Mouse (Mus musculus) skeletal muscle tissue, postnatal 0 days (tissue): ENCODE data around the gene Zfp106. TPM values are rescaled to one million over a fixed set of nuclear protein-coding genes. Genes with fewer than 3 reads are reported as not detected.

Experiments
- polyA plus RNA-seq: library from polyadenylated mRNA; unstranded; fragments of >200 nt; fragmentation: Nextera tagmentation; extraction: Ambion mirVana; gene quantifications from 2 replicates; pipeline ENCODE4 v1.2.1, GENCODE M21; 2015

Gene Zfp106
- 48.2 and 57.1 TPM in 2 replicates for polyA plus RNA-seq

DNA sequence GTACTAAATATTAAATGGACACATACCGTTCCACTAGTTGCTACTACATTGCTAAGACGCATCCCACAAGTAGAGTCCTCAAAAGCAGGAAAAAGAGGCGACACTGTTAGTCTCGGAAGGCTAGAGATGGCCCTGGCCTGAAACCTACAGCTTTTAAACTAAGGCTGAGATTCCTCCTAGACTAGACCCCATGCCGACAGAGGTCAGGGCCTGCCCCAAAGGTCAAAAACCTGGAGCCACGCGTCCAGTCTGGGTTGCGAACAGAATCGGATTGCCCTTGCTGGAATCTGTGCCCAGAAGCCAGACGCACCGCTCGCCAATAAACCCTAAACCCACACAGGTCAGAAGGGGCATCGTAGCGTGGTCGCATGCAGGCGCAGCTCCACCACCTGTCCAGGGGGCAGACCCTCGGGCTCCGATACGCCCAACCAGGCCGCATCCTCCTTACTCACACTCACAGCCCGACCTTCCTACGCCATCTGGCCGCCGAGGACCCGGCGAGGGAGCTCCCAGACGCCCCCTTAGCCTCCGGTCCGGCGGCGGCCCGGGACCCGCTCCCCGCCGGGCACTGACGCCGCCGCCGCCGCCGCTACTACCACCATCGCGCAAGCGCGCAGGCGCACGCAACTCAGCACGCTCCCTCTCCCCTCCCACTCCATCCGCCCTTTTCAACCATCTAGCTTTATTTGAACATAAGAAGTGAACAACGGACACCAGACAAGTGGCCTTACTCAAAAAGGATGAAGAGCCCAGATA is at the start of gene Zfp106:
Zfp106 (minus strand) TSS at position 609 of the 756 bp plus-strand sequence.

GRCm38 (mm10) chr2:120608830-120609723 is 45.4 kb upstream of the Zfp106 start, which contains the start of the genes Haus2 and Lrrc57:
Gene Haus2, plus strand, starts transcription at chr2:120609383.
Gene Lrrc57, minus strand, starts transcription at chr2:120609520.

GRCm38 (mm10) chr2:120566886-120567797 is 3.5 kb upstream of the Zfp106 start, which contains the start of gene Snap23:
Gene Snap23, plus strand, starts transcription at chr2:120567671.

Other genes with a start within 250 kb of the Zfp106 start
- 0.89 TPM in 1 of 2 replicates, not detected in the other for gene Pla2g4f, start 249.7 kb downstream of the Zfp106 start, polyA plus RNA-seq
- gene Vps39, start 210.7 kb downstream of the Zfp106 start, polyA plus RNA-seq: 9.6 and 10.0 TPM in 2 replicates
- 15.9 and 19.4 TPM in 2 replicates for gene Ganc, start 159.9 kb downstream of the Zfp106 start, polyA plus RNA-seq
- gene Tmem87a, start 159.7 kb downstream of the Zfp106 start, polyA plus RNA-seq: 6.4 and 7.5 TPM in 2 replicates
- gene Capn3, start 107.8 kb downstream of the Zfp106 start, polyA plus RNA-seq: 36.8 and 38.2 TPM in 2 replicates
- gene Snap23, start 3.8 kb upstream of the Zfp106 start, polyA plus RNA-seq: 29.7 and 31.8 TPM in 2 replicates
- 15.0 and 15.5 TPM in 2 replicates for gene Haus2, start 45.5 kb upstream of the Zfp106 start, polyA plus RNA-seq
- 18.2 and 18.5 TPM in 2 replicates for gene Lrrc57, start 45.7 kb upstream of the Zfp106 start, polyA plus RNA-seq
- gene Stard9, start 65.3 kb upstream of the Zfp106 start, polyA plus RNA-seq: 4.8 and 5.6 TPM in 2 replicates